Mouse (Mus musculus) lung, postnatal 36 days (tissue): Measurements from ENCODE around the gene Prickle2.
A peak's percentile ranks its signal among the peaks of the same experiment; 100 is the strongest.

Experiments used
- DNase-seq: peaks from one replicate; pipeline ENCODE4 v3.0.0; 2022; ENCODE audit warnings: mixed read lengths

Prickle2 gene

GRCm38 (mm10) chr6:92665530-92665989, 40.4 kb downstream of the Prickle2 start:
- peak; percentile 93 for DNase-seq

GRCm38 (mm10) chr6:92663885-92664284, 42.1 kb downstream of the Prickle2 start:
- no peak for DNase-seq

GRCm38 (mm10) chr6:92663433-92663832, 42.5 kb downstream of the Prickle2 start:
- no peak for DNase-seq

- no peak for DNase-seq
Measured at GRCm38 (mm10) chr6:92649063-92649462, 56.9 kb downstream of the Prickle2 start.

- no peak for DNase-seq
Measured at GRCm38 (mm10) chr6:92648571-92648970, 57.4 kb downstream of the Prickle2 start.

GRCm38 (mm10) chr6:92642929-92643328, 63.0 kb downstream of the Prickle2 start:
- DNase-seq = no peak

GRCm38 (mm10) chr6:92641956-92642355, 64.0 kb downstream of the Prickle2 start:
- DNase-seq = no peak

GRCm38 (mm10) chr6:92640896-92641295, 65.1 kb downstream of the Prickle2 start:
- no peak for DNase-seq

GRCm38 (mm10) chr6:92636431-92636830, 69.5 kb downstream of the Prickle2 start:
- DNase-seq = no peak

GRCm38 (mm10) chr6:92634876-92635468, 71.0 kb downstream of the Prickle2 start:
- DNase-seq = no peak

GRCm38 (mm10) chr6:92630991-92631390, 75.0 kb downstream of the Prickle2 start:
- DNase-seq = peak; percentile 15

GRCm38 (mm10) chr6:92627711-92628110, 78.2 kb downstream of the Prickle2 start:
- DNase-seq = no peak

GRCm38 (mm10) chr6:92627048-92627617, 78.8 kb downstream of the Prickle2 start:
- DNase-seq = no peak

GRCm38 (mm10) chr6:92625923-92626322, 80.0 kb downstream of the Prickle2 start:
- DNase-seq = no peak

- no peak for DNase-seq
Measured at GRCm38 (mm10) chr6:92624306-92624705, 81.6 kb downstream of the Prickle2 start.

- no peak for DNase-seq
Measured at GRCm38 (mm10) chr6:92617183-92617582, 88.8 kb downstream of the Prickle2 start.

GRCm38 (mm10) chr6:92614771-92615170, 91.2 kb downstream of the Prickle2 start:
- no peak for DNase-seq

- no peak for DNase-seq
Measured at GRCm38 (mm10) chr6:92612151-92612769, 93.7 kb downstream of the Prickle2 start.

GRCm38 (mm10) chr6:92609682-92610235, 96.2 kb downstream of the Prickle2 start:
- peak; percentile 38 for DNase-seq

- DNase-seq = no peak
Measured at GRCm38 (mm10) chr6:92609078-92609477, 96.9 kb downstream of the Prickle2 start.

- no peak for DNase-seq
Measured at GRCm38 (mm10) chr6:92605156-92605555, 100.8 kb downstream of the Prickle2 start.

GRCm38 (mm10) chr6:92596340-92596739, 109.6 kb downstream of the Prickle2 start:
- no peak for DNase-seq

GRCm38 (mm10) chr6:92589381-92590065, 116.4 kb downstream of the Prickle2 start:
- DNase-seq = no peak
